Mouse (Mus musculus) midbrain, postnatal 0 days (tissue): ENCODE measurements around the gene Cpeb3. TPM values are rescaled to one million over a fixed set of nuclear protein-coding genes. Genes with fewer than 3 reads are reported as not detected.

ENCODE experiments used
- ATAC-seq: fragments of 200-750 bp; cut with Nextera tagmentation; 2 replicates; pipeline ENCODE4 v1.8.0; 2017; ENCODE audit warnings: moderate number of reproducible peaks, mild to moderate bottlenecking, moderate TSS enrichment, moderate library complexity; ENCODE audit not compliant: low FRiP score
- DNase-seq: peaks from one replicate; pipeline ENCODE4 v3.0.0-alpha.2; 2015; ENCODE audit warnings: low spot score
- H3K27ac ChIP-seq: fragments of 300-500 bp; sonication (generic); 2 replicates; pipeline ENCODE4 v1.5.1; 2014; ENCODE audit warnings: low read depth, mild to moderate bottlenecking, low read length, mixed read lengths
- H3K27me3 ChIP-seq: fragments of 300-500 bp; sonication (generic); 2 replicates; pipeline ENCODE4 v1.6.1; 2014; ENCODE audit warnings: low read length, control low read depth, mixed read lengths; ENCODE audit not compliant: insufficient read depth
- H3K36me3 ChIP-seq: fragments of 300-500 bp; sonication (generic); 2 replicates; pipeline ENCODE4 v1.6.1; 2014; ENCODE audit warnings: low read length, control low read depth, mixed read lengths; ENCODE audit not compliant: insufficient read depth
- H3K4me1 ChIP-seq: fragments of 300-500 bp; sonication (generic); 2 replicates; pipeline ENCODE4 v1.6.1; 2014; ENCODE audit warnings: mild to moderate bottlenecking, control low read depth, antibody characterized with exemption, low read length, mixed read lengths; ENCODE audit not compliant: insufficient read depth
- H3K4me2 ChIP-seq: fragments of 300-500 bp; sonication (generic); 2 replicates; pipeline ENCODE4 v1.6.1; 2014; ENCODE audit warnings: low read depth, mild to moderate bottlenecking, low read length, mixed read lengths; ENCODE audit not compliant: poor library complexity, severe bottlenecking
- H3K4me3 ChIP-seq: fragments of 300-500 bp; sonication (generic); 2 replicates; pipeline ENCODE4 v1.5.1; 2014; ENCODE audit warnings: low read depth, mild to moderate bottlenecking, low read length, moderate library complexity
- H3K9ac ChIP-seq: fragments of 300-500 bp; sonication (generic); replicated peaks from 2 replicates; pipeline ENCODE4 v1.6.1; 2014; ENCODE audit warnings: mild to moderate bottlenecking, low read length, moderate library complexity, mixed read lengths; ENCODE audit not compliant: poor library complexity, severe bottlenecking
- H3K9me3 ChIP-seq: fragments of 300-500 bp; sonication (generic); 2 replicates; pipeline ENCODE4 v1.6.1; 2016; ENCODE audit warnings: low read length, control low read depth
- CTCF ChIP-seq: IDR thresholded peaks from 2 replicates; pipeline ENCODE4 v1.5.1; 2016; ENCODE audit warnings: antibody characterized with exemption, mild to moderate bottlenecking
- WGBS: fragments of 180-500 bp; shearing (Covaris S2); extraction: QIAGEN DNeasy Blood & Tissue Kit; methylation state at CpG from one replicate; pipeline ENCODE4 v1.1.7; 2014; 5-methylcytosine and 5-hydroxymethylcytosine counted together
- polyA plus RNA-seq: library from polyadenylated mRNA; unstranded; fragments of >200 nt; fragmentation: Nextera tagmentation; extraction: Ambion mirVana; gene quantifications from 2 replicates; pipeline ENCODE4 v1.2.1, GENCODE M21; 2015
- total RNA-seq: library from RNA; depleted of rRNA; stranded (reverse); fragments of >200 nt; gene quantifications from 2 replicates; pipeline ENCODE4 v1.2.3, GENCODE M21; 2014

Gene Cpeb3
- total and polyA plus RNA-seq, 2 experiments from 2014 or later = 11.2 to 35.4 TPM

GRCm38 (mm10) chr19:37076116-37076515 lies 132.3 kb downstream of the Cpeb3 start:
- H3K4me3 ChIP-seq = no peak overlapping the region
- no peak overlapping the region for H3K4me2 ChIP-seq
- TF ChIP-seq CTCF = no peak
- DNase-seq = no peak
- H3K27me3 ChIP-seq = no peaks in the 10 kb centered on the region
- no peak overlapping the region for H3K27ac ChIP-seq
- no peak for ATAC-seq
- WGBS = 79% methylated on average over 2 of the region's 2 CpGs
- no peaks in the 10 kb centered on the region for H3K36me3 ChIP-seq
- no peaks in the 10 kb centered on the region for H3K9me3 ChIP-seq
- H3K9ac ChIP-seq = no peak overlapping the region
- H3K4me1 ChIP-seq = no peaks in the 10 kb centered on the region

- Histone ChIP-seq H3K27me3 (no peaks in the 10 kb centered on the region), H3K4me2 (no peak overlapping the region), H3K4me1 (no peaks in the 10 kb centered on the region), H3K27ac (no peak overlapping the region), H3K4me3 (no peak overlapping the region), H3K9ac (no peak overlapping the region), H3K36me3 (no peaks in the 10 kb centered on the region), H3K9me3 (no peaks in the 10 kb centered on the region)
- 71% methylated on average over 7 of the region's 7 CpGs for WGBS
- TF ChIP-seq CTCF = no peak
- DNase-seq (no peak), ATAC-seq (no peak)
Measured at GRCm38 (mm10) chr19:37075690-37076089, 132.7 kb downstream of the Cpeb3 start.

GRCm38 (mm10) chr19:37074726-37075125 lies 133.7 kb downstream of the Cpeb3 start:
- H3K9ac ChIP-seq = no peak overlapping the region
- no peak overlapping the region for H3K4me2 ChIP-seq
- WGBS = 83% methylated on average over 5 of the region's 5 CpGs
- ATAC-seq (no peak), DNase-seq (no peak)
- no peak overlapping the region for H3K27ac ChIP-seq
- H3K9me3 ChIP-seq = no peaks in the 10 kb centered on the region
- H3K27me3 ChIP-seq = no peaks in the 10 kb centered on the region
- H3K36me3 ChIP-seq = no peaks in the 10 kb centered on the region
- TF ChIP-seq CTCF = no peak
- H3K4me3 ChIP-seq = no peak overlapping the region
- no peaks in the 10 kb centered on the region for H3K4me1 ChIP-seq

GRCm38 (mm10) chr19:37074276-37074675 lies 134.1 kb downstream of the Cpeb3 start:
- Histone ChIP-seq H3K27me3 (no peaks in the 10 kb centered on the region), H3K4me2 (no peak overlapping the region), H3K4me1 (no peaks in the 10 kb centered on the region), H3K36me3 (no peaks in the 10 kb centered on the region), H3K9ac (no peak overlapping the region), H3K4me3 (no peak overlapping the region), H3K27ac (no peak overlapping the region), H3K9me3 (no peaks in the 10 kb centered on the region)
- WGBS = 93% methylated on average over 3 of the region's 3 CpGs
- TF ChIP-seq CTCF = no peak
- no peak for DNase-seq
- ATAC-seq = no peak

- no peak for DNase-seq
- H3K27ac ChIP-seq = no peak overlapping the region
Measured at GRCm38 (mm10) chr19:37072871-37073629, 135.4 kb downstream of the Cpeb3 start.

GRCm38 (mm10) chr19:37069243-37069642 lies 139.2 kb downstream of the Cpeb3 start:
- Histone ChIP-seq H3K4me2 (no peak overlapping the region), H3K4me3 (no peak overlapping the region), H3K4me1 (no peaks in the 10 kb centered on the region), H3K27me3 (no peaks in the 10 kb centered on the region), H3K9me3 (no peaks in the 10 kb centered on the region), H3K36me3 (no peaks in the 10 kb centered on the region; the same call in 1 of the 2 replicates), H3K9ac (no peak overlapping the region), H3K27ac (no peak overlapping the region)
- 85% methylated on average over 4 of the region's 4 CpGs for WGBS
- ATAC-seq (no peak), DNase-seq (no peak)
- TF ChIP-seq CTCF = 0 out of 2 replicates have a peak, but pooled peaks have one; percentile 27

More at GRCm38 (mm10) chr19:37072871-37073629, 135.4 kb downstream of the Cpeb3 start:
- Histone ChIP-seq H3K36me3 (no peaks in the 10 kb centered on the region), H3K27me3 (no peaks in the 10 kb centered on the region), H3K9ac (no peak overlapping the region), H3K4me3 (no peak overlapping the region), H3K4me2 (no peak overlapping the region), H3K9me3 (no peaks in the 10 kb centered on the region), H3K4me1 (no peaks in the 10 kb centered on the region)
- ATAC-seq = no peak
- no peak for TF ChIP-seq CTCF
- whole genome bisulfite sequencing = 40% methylated on average over 5 of the region's 5 CpGs
